Mouse (Mus musculus) erythroblast, adult 5-6 weeks (primary cell): Measurements from ENCODE around the gene Ankrd23. TPM values are rescaled to one million over a fixed set of nuclear protein-coding genes. Genes with fewer than 3 reads are reported as not detected.

Source experiments
- ATAC-seq: replicated peaks from 2 replicates; pipeline ENCODE4 v1.8.0; 2016; ENCODE audit warnings: moderate number of reproducible peaks, mild to moderate bottlenecking, moderate TSS enrichment, inconsistent platforms; ENCODE audit not compliant: poor library complexity, low FRiP score, severe bottlenecking
- total RNA-seq, 2 experiments: library from RNA; stranded (forward) in 1 of 2; stranded (reverse) in 1 of 2; fragments of 150-400 nt in 1 of 2; fragments of 200-764, 138-1000 nt in 1 of 2; gene quantifications; 2 replicates each; pipeline versions ENCODE4 v1.2.3 to v1.2.4; 2015 to 2017; ENCODE audit warnings: low replicate concordance in 2 of 2

Ankrd23 gene
- total RNA-seq, 2 experiments from 2014 or later = 1.0 TPM; not detected in 1

DNA sequence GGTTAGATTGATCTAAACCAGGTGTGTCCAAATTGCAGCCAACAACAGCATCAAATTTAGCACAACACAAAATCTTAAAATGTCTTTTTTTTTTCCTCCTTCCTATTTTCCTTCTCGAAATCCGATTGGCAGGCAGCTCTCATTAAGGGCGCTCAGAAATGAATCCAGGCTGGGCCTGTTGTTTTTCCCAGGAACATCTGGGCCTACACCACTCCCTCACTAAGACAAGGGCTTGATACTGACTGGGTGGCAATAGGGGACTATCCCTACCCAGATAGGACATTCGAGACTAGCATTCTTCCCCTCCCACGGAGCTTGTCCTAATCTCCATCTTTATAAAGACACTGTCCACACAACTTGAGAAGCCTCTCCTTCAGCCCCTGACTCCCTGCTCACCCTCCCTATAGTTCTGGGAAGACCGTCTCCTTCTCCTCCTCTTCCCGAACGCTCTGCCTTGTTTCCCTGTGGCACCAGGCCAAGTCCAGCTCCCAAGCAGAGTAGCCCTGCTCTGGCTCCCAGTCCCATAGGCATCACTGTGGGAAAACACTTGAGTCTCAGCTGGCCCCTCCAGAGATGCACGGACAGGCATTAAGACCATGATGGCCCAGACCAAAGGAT, 11.4 kb upstream of the Ankrd23 start:
- no peak for ATAC-seq

DNA sequence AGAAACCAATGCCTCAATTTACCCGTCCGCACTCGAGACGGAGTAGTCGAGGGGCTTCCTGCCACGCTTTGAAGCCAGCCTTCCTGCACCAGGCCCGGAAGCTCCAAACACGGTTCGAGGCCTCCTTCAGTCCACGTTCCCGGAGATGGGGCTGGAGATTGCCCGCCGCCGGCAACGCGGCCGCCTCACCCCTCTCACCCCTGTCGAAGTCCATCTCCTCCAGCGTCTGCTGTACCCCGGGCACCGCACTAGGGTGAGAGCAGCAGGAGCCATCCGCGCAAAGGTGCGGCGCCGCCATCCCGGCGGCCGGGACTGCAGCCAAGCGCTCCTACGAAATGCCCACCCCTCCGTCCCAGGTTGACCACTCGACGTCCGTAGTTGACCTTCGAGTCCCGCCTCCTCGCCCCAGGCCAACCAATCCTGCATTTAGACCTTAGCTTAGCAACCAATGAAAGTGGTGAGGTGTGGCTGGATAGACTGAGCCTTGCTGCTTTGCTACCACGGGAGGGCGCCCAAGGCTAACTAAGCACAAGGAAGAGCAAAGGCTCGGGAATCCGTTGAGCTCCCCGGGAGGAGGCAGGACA, 10.3 kb upstream of the Ankrd23 start, which contains the start of gene Ankrd39:
TSS of gene Ankrd39 (minus strand) at position 558 of the 584 bp plus-strand sequence.
- peak; percentile 100 for ATAC-seq

DNA sequence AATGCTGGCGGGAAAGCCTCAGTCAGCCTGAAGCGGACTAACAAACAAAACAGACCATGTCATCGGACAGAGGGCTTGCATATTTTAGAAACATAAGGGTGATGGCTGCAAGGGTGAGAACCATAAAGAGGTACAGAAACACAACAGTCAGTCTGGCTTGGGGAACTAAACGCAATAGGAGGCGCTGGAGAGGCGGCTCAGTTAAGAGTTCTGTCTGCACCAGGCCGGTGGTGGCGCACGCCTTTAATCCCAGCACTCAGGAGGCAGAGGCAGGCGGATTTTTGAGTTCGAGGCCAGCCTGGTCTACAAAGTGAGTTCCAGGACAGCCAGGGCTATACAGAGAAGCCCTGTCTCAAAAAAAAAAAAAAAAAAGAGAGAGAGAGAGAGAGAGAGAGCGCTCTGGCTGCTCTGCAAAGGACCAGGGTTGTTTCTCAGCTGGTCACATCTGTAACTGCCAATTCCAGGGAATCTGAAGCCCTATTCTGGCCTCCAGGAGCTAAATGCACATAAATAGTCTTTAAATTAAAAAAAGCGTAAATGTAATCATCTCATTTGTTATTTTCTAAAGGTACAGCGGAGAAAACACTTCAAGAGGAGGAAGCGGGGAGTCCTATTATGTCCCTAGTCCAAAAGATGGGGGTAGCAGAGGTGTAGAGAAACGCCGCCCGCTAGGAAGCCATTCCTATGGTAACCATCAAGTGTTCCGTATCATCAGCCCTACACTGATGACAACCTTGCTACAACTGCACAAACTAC, 9.3 kb upstream of the Ankrd23 start:
- ATAC-seq = no peak

DNA sequence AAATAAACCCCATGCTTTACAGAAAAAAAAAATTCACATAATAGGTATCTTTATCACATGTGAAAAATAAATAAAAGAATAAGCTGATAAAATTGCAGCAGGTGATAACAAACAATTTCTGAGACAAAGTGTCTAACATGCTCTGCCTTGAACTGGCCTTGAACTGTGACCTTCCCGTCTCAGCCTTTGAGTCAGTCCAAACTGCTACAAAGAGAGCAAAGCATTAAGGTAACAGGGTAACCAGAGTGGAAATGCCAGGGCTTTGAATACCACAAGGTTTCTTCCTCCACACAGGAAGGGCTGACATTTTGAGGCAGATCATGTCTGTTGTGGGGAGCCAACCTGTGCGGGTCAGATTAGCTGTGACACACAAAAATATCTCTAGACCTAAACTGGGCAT, 8.7 kb upstream of the Ankrd23 start:
- ATAC-seq = no peak

DNA sequence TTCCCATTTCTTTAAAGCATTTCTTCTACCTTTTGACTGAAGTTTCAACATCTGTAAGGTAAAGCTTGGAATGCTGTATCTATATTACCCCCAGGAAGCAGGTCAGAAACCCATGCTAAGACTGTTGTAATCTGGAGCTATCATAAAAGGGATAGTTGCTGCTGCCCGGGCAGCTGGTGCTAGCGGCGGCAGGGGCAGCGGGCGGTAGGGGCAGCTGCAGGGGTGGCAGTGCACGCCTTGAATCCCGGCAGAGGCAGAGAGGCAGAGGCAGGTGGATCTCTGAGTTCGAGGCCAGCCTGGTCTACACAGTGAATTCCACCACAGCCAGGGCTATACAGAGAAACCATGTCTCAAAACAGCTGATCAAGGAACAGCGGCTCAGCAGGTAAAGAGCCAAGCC, 6.2 kb upstream of the Ankrd23 start:
- ATAC-seq = no peak

DNA sequence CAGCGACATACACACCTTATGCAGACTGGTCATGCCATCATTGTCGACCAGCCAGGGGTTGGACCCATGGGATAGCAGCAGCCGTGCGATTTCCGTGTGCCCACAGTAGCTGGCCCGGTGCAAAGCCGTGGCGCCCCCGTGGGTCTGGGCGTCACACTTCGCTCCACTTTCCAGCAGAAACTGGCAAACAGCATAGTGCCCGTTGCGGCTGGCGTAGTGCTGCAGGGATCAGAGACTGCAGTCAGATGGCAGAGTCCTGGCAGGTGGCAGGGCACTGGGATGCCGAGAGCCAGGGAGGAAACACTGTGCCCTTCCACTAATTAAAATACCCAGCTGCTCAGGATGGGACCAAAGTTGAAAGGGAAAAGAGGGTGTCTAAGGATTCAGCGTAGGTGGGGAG, 5.2 kb upstream of the Ankrd23 start:
- ATAC-seq = no peak

DNA sequence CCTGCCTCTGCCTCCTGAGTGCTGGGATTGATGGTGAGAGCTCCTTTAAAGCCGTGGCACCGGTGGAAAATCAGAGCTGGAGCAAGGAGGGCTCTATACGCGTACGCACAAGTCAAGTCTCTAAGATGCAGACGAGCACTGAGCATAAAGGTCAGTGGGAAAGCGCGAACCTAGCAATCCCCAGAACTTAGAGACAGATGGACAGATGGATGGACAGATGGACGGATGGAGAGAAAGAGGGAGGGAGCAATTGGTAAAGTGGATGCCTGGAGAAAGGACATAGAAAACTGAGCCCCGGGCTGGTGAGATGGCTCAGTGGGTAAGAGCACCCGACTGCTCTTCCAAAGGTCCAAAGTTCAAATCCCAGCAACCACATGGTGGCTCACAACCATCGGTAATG, 4.1 kb upstream of the Ankrd23 start:
- ATAC-seq = no peak

DNA sequence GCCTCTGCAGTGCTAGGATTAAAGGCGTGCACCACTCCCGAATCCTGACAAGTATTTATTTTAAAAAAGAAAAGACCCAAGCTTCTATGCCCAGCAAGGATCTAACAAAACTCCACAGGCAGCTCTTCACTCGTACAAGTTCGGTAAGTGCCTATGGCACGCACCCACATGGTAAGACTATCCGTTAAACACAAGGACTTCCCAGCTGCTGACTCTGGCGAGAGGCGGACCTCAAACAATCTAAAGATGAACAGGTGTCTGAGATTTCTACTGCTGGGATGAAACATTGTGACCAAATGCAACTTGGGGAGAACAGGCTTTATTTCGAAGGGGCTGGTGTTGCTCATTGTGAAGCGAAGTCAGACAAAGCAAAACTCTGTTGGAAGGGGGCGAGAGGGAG, 3.4 kb upstream of the Ankrd23 start:
- no peak for ATAC-seq

DNA sequence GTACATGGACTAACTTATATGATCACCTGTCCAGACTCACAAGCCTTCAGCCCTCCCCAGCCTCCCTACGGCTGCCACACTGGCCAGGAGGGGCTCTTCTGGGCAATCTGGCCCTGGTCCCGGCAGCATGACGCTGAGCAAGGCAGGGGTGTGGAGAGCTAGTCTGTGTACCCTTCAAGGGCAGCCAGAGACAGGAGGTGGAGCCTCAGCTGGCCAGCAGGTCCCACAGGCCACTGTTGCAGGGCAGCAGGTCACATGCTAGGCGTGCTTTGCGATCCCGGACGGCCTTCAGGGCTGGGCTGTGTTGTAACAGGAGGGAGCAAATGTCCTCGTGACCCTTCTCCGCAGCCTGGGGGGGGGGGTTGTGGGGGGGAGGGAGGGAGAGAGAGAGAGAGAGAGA, 2.5 kb upstream of the Ankrd23 start, which contains the start of gene Gm42417:
TSS of gene Gm42417 (minus strand) at position 244 of the 400 bp plus-strand sequence.
- ATAC-seq = no peak

DNA sequence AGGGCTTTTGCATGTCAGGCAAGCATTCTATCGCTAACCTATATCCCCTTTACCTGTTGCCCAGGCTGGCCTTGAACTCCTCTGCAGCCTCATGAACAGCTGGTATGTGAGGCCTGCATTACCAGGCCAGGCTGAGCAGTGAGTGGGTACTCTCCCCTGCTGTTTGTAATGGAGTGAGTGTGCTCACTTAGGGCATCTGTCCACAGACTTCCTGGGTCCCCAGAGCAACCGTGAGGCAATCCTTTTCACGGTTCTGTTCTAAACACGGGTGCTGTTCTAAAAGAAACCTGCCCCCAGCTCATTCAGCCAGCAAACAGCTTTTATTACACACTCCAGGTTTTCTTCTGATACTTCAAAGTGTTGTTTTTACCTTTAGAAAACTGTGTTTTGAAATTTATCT, 2.0 kb upstream of the Ankrd23 start:
- no peak for ATAC-seq

DNA sequence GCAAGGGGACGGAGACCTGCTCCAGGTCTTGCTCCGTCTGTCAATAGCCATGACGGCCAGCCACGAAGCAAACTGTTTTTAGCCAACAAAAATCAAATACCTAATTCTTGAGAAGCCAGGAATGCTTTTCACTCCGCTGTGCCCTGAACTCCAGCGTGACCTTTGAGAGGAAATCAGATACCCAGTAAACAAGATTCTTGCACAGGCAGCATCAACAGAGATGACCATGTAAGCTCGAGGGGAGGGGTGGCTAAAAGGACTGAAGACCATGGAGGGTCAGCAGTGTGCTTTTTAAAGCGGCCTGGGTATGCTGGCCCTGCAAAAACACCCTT, 320 bp downstream of the Ankrd23 start:
- no peak for ATAC-seq

DNA sequence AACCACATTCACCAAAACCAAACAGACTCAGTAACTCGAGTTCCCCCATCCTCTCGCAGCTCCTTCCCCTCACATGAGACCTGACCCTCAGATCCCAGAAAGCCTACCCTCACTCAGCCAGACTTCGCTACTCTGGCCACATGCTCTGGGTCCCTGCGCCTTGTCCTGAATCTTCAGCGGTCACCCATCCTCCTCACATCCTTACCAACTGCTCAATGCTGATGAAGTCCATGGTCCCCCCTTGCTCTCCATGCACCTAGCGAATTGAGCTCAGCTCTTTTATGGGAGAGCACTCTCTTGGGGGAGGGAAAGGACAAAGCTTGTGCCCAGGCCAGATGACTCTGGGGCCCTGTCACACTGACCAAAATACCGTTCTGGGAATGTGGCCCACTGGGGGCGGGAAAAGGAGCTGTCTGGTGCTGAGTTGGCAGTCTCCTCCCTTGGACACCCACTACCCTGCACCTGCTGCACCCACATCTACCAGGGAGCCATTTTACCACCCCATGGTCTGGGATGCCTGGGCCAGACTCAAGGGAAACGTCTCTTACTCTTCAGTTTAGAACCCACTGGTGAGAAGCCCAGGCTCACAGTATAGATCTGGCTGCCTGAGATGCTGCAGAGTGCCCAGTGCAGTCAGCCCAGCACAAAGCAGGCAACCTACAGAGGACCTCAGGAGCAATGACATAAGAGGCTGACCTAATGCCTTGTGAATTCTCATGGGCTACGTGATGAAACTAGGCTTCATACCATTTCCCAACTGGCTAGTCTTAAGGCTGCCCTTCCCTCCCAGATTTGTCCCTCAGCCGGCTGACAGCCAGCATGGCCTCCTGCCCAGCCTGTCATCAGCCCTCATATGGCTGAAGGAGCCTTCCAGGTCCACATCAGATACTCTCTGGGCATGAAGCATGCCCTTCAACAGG, 946 bp downstream of the Ankrd23 start:
- ATAC-seq = no peak

DNA sequence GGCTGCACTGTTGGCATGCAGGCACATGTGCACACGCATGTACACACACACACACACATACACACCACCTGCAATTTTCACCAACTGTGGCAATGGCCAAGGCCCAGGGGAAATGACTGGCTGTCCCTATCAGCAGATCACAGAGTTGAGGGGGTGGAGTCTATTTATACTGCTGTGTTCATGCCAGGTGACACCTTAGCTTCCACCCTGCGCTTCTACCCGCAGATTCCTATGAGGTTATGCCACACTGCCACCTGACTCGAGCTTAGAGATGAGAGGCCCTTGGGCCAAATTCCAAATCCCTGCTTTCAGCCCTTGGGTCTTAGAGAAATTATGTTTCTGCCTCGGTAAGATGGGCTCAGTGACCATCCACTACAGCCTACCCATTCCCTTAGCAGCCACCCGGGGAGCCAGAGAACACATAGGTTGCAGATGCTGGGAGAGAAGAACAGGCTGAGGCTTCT, 2.1 kb downstream of the Ankrd23 start:
- 0 out of 2 replicates have a peak, but pooled peaks have one; percentile 35 for ATAC-seq

DNA sequence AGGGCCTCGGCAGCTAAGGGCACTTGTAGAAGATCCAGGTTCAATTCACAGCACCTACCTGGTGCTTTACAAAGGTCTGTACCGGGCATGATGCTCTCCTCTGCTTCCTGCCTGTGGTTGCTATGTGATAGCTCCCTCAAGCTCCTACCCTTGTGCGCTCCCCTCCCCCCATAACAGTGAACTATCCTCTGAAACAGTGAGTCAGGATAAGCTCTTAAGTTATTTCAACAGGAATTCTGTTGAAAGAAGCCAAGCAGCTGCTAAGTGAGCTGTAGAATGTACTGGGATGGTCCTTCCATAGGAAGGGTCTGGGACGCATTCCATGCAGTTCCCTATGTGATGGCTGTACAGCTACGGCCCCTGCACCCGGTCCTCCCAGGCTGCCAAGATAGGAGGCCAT, 3.1 kb downstream of the Ankrd23 start:
- ATAC-seq = no peak

DNA sequence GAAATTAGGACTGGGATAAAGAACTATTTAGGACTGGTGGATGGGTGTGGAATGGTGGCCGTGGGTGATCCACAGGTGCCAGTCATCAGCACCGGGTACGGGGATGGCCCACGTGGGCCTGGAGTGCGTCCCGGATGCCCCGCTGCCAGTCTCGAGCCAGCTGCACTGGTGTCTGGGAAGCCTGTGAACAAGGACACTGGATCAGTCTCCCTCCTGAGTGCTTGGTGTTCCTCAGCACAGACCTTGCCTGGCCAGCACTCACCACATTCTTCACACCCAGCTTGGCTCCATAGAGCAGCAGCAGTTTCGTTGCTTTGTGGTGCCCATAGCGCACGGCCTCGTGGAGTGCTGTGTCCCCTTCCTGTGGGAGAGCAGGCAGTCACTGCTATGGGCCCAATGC, 5.2 kb downstream of the Ankrd23 start:
- ATAC-seq = no peak

DNA sequence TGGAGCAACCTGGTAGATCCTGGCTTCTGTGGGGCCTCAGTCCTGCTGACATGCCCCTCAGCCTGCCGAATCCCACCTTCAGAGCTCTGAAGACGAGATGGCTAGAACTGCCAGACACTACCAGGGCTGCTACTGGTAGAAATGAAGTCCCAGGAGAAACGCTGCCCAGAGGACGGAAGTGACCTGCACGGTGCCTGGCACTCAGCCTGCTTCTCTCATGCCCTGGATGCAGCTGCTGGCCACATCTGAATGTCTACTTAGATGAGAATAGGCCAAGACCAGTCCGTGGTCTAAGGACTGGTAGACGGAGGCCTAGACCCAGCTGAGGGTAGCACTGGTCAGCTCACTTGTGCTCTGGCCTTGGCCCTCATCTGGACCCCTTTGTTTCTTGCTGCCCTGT, 5.7 kb downstream of the Ankrd23 start:
- ATAC-seq = no peak

DNA sequence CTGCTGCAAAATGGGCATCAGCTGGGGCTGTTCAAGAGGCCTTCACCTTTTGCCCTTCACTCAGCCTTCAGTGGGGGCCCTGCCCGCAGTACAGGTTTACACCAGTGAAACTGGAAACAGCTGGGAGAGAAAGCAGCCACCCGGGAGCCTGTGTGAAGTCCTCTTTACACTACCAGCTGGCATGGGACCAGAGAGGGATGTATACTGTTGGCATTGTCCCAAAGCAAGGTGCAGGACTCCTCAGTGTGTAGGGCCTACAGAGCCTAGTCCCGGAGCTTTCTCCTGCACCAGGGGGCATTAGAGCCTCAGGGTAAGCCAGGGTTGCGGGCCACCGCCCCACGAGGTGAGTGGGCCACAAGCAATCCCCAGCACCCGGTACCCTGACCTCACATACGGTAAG, 6.2 kb downstream of the Ankrd23 start:
- no peak for ATAC-seq

DNA sequence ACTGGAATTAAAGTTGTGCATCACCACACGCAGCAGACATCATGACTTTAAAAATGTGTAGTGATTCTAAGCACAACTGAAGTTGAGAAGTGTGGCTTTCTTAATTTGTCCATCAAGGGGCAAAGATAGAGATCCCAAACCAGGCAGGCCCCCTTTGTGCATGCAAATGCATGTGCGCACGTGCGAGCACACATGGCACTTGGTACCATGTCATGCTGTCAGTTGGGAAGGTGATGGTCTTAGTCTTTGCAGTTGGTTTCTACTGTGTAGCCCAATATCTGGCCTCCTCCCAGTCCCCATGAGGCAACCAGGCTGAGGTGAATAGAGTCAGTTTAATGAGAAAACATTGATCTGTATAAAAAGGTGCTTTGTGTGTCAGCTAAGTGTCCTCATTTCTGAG, 6.8 kb downstream of the Ankrd23 start:
- ATAC-seq = no peak

DNA sequence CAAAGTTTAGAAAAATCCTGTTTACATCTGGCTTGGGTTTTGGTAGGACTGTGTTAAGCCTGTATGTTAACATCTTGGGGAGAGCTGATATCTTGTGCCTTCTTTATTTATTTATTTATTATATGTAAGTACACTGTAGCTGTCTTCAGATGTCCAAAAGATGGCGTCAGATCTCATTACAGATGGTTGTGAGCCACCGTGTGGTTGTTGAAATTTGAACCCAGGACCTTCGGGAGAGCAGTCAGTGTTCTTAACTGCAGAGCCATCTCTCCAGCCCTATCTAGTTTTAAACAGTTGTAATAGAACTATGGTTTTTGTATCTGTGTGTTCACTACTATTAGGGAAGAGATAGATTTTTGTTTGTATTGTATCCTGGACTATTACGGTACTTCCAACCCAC, 7.4 kb downstream of the Ankrd23 start:
- ATAC-seq = no peak

DNA sequence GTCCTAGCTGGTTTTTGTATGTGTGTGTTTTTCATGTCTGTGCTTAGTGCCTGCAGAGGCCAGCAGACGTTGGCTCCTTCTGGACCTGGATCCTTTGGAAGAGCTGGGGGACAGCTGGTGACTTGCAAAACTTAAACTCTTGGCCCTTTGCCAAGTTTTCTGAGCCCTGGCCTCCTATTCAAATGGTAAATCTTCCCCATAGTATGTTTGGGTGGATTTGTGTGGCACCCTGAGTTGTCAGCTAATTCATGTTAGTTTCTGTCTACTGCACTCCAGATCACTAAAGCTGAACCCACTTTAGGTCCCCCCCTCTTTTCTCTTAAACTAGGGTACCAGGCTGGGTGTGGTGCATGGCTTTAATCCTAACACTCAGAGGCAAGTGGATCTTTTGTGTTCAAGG, 8.3 kb downstream of the Ankrd23 start:
- no peak for ATAC-seq
